Mouse (Mus musculus) E14TG2a.4 (cell line): Measurements from ENCODE around the gene Nyx.

Experiments used
- CTCF ChIP-seq: conservative IDR thresholded peaks from 2 replicates; pipeline ENCODE4 v1.5.1; 2014; ENCODE audit warnings: low read length
- NANOG ChIP-seq: IDR thresholded peaks from 2 replicates; pipeline ENCODE4 v1.6.1; 2014; ENCODE audit warnings: borderline replicate concordance, low read length, mixed read lengths

GRCm38 (mm10) chrX:13431421-13431820 lies 34.5 kb upstream of the Nyx start:
- no peak for TF ChIP-seq CTCF
- TF ChIP-seq NANOG: no peak
